In the genomic region with DNA sequence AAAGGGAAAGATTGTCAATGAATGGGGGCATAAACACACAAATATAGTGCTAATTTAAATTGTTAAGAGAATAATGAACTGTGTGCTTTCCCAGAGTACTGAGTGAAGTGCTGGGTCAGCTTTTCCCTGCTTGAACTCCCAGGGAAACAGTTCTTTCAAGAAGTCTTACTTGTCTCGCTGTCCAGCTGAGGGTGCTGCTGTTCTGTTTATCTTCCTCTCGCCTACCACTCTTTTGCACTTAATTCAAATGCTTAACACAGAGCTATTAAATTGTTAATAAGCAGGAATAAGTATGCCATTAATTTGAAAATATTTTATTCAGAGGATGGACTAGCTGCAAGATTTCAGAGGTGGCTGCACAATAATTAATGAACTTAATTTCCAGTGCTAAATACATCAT, we compare ENCODE assay signal across 11 mouse cellular contexts.
A peak's percentile ranks its signal among the peaks of the same experiment; 100 is the strongest.
DNase-seq lines count a peak whose midpoint lies in the region; ATAC-seq lines count a peak whose summit lies in the region.
"Had no signal": no experiment of that assay in that cellular context is flagged by ENCODE, and none has a peak within 500 bp of the region (broad histone marks: within the 10 kb centered on the region; RNA-seq: fewer than 3 reads in every experiment).

No protein-coding gene starts in this region.

- DNase-seq in embryo, embryonic 11 days, result peak; percentile 1
- DNase-seq in embryo, embryonic 9.5 days (ENCODE audit: extremely low spot score), result no peak
- DNase-seq in left cerebral cortex, adult 11 months (ENCODE audit: low spot score), result peak; percentile 4
- DNase-seq in left cerebral cortex, adult 8-10 months (ENCODE audit: low spot score in 2 of 2), result no peak
- DNase-seq in thymus, postnatal 14 days, result peak; percentile 18
- no peak for DNase-seq in thymus, adult 18-20 months
- DNase-seq in heart, adult 11 months, result no peak
- DNase-seq: kidney, adult 8-10 months; right cerebral cortex, postnatal 14 days; thymus, postnatal 36 days had no signal

- no peak for ATAC-seq in megakaryocyte progenitor cell, adult 5-6 weeks (replicated peaks; ENCODE audit: poor library complexity)

Comparison
In these comparisons a context has a peak if more than half of its experiments do, and no peak if none do; other contexts are left out.
1. DNase-seq: peak in embryo, embryonic 11 days (single experiment), left cerebral cortex, adult 11 months (single experiment) and thymus, postnatal 14 days (single experiment); none in embryo, embryonic 9.5 days (single experiment), left cerebral cortex, adult 8-10 months (0 of 2), thymus, adult 18-20 months (0 of 2) and heart, adult 11 months (single experiment).